Mouse (Mus musculus): ENCODE results near the gene 2700097O09Rik. TPM values are rescaled to one million over a fixed set of nuclear protein-coding genes. Genes with fewer than 3 reads are reported as not detected.
"Not testable (repeated sequence)": the region's sequence is repeated elsewhere in the genome, so short reads cannot be mapped to it uniquely, and the experiment has no call there.

The 2700097O09Rik gene
- polyA plus RNA-seq, 2 experiments from 2014 or later: 17.2 to 22.1 TPM

GRCm38 (mm10) chr12:55027088-55027487, 52.8 kb downstream of the 2700097O09Rik start:
- ATAC-seq: peak; percentile 94

- ATAC-seq: no peak
Observed at GRCm38 (mm10) chr12:55023284-55023683, 56.6 kb downstream of the 2700097O09Rik start.

GRCm38 (mm10) chr12:55019421-55019877, 60.5 kb downstream of the 2700097O09Rik start:
- no peak for ATAC-seq

- ATAC-seq: no peak
Observed at GRCm38 (mm10) chr12:55017119-55017721, 62.7 kb downstream of the 2700097O09Rik start.

- peak; percentile 89 for ATAC-seq
Observed at GRCm38 (mm10) chr12:55016339-55017118, 63.4 kb downstream of the 2700097O09Rik start.

- ATAC-seq: no peak
Observed at GRCm38 (mm10) chr12:55015428-55015827, 64.5 kb downstream of the 2700097O09Rik start.

- no peak for ATAC-seq
Observed at GRCm38 (mm10) chr12:55013626-55014398, 66.1 kb downstream of the 2700097O09Rik start, which contains the start of gene Baz1a. TSS of gene Baz1a (minus strand) at chr12:55014348.

- no peak for ATAC-seq
Observed at GRCm38 (mm10) chr12:55013031-55013430, 66.9 kb downstream of the 2700097O09Rik start.

- peak; percentile 80 for ATAC-seq
Observed at GRCm38 (mm10) chr12:55007361-55008008, 72.4 kb downstream of the 2700097O09Rik start.

- no peak for ATAC-seq
Observed at GRCm38 (mm10) chr12:55006071-55006470, 73.8 kb downstream of the 2700097O09Rik start.

GRCm38 (mm10) chr12:55004396-55004795, 75.5 kb downstream of the 2700097O09Rik start:
- ATAC-seq: no peak

- ATAC-seq: no peak
Observed at GRCm38 (mm10) chr12:55003843-55004242, 76.1 kb downstream of the 2700097O09Rik start.

- not testable (repeated sequence) for ATAC-seq
Observed at GRCm38 (mm10) chr12:55002532-55002931, 77.4 kb downstream of the 2700097O09Rik start.

- peak; percentile 98 for ATAC-seq
Observed at GRCm38 (mm10) chr12:54999016-54999690, 80.8 kb downstream of the 2700097O09Rik start.

GRCm38 (mm10) chr12:54998411-54998810, 81.5 kb downstream of the 2700097O09Rik start:
- peak; percentile 37 for ATAC-seq

- no peak for ATAC-seq
Observed at GRCm38 (mm10) chr12:54996979-54997474, 82.9 kb downstream of the 2700097O09Rik start.

GRCm38 (mm10) chr12:54995965-54996364, 83.9 kb downstream of the 2700097O09Rik start:
- ATAC-seq: no peak
